Mouse (Mus musculus): ENCODE results near the gene Gpc5. TPM values are rescaled to one million over a fixed set of nuclear protein-coding genes. Genes with fewer than 3 reads are reported as not detected.

Gene Gpc5
- polyA plus RNA-seq, 1 experiment: not detected

- Histone ChIP-seq H3K4me3 (ENCODE audit: low read depth, low read length) (no peak overlapping the region), H3K27me3 (ENCODE audit: control insufficient read depth, insufficient read depth, low read length) (no peaks in the 10 kb centered on the region), H3K27ac (ENCODE audit: insufficient read depth, low read depth, low read length) (no peak overlapping the region), H3K4me1 (ENCODE audit: control insufficient read depth, insufficient read depth, insufficient read length, low read length) (no peaks in the 10 kb centered on the region), H3K36me3 (ENCODE audit: control insufficient read depth, insufficient read depth, low read length) (no peaks in the 10 kb centered on the region)
- no peak for TF ChIP-seq POLR2A (IDR thresholded peaks at IDR 0.05; ENCODE audit: low read depth, low read length)
- TF ChIP-seq CTCF (IDR thresholded peaks at IDR 0.05; ENCODE audit: extremely low read depth, insufficient read length, insufficient replicate concordance, low read depth, low read length): no peak
- 70% methylated on average over 4 of the region's 4 CpGs for WGBS
These were observed 522.1 kb downstream of the Gpc5 start for GRCm38 (mm10) chr14:115614154-115614553.

- Histone ChIP-seq H3K27ac (ENCODE audit: insufficient read depth, low read depth, low read length) (no peak overlapping the region), H3K4me3 (ENCODE audit: low read depth, low read length) (no peak overlapping the region), H3K36me3 (ENCODE audit: control insufficient read depth, insufficient read depth, low read length) (no peaks in the 10 kb centered on the region), H3K4me1 (ENCODE audit: control insufficient read depth, insufficient read depth, insufficient read length, low read length) (no peaks in the 10 kb centered on the region), H3K27me3 (ENCODE audit: control insufficient read depth, insufficient read depth, low read length) (no peaks in the 10 kb centered on the region)
- WGBS: 36% methylated on average over 2 of the region's 2 CpGs
- no peak for TF ChIP-seq CTCF (IDR thresholded peaks at IDR 0.05; ENCODE audit: extremely low read depth, insufficient read length, insufficient replicate concordance, low read depth, low read length)
- TF ChIP-seq POLR2A (IDR thresholded peaks at IDR 0.05; ENCODE audit: low read depth, low read length): no peak
These were observed 524.3 kb downstream of the Gpc5 start for GRCm38 (mm10) chr14:115616305-115616704.

GRCm38 (mm10) chr14:115616846-115617245, 524.8 kb downstream of the Gpc5 start:
- H3K27me3 ChIP-seq (ENCODE audit: control insufficient read depth, insufficient read depth, low read length): no peaks in the 10 kb centered on the region
- H3K27ac ChIP-seq (ENCODE audit: insufficient read depth, low read depth, low read length): no peak overlapping the region
- no peaks in the 10 kb centered on the region for H3K36me3 ChIP-seq (ENCODE audit: control insufficient read depth, insufficient read depth, low read length)
- 61% methylated on average over 7 of the region's 7 CpGs for WGBS
- H3K4me3 ChIP-seq (ENCODE audit: low read depth, low read length): no peak overlapping the region
- H3K4me1 ChIP-seq (ENCODE audit: control insufficient read depth, insufficient read depth, insufficient read length, low read length): no peaks in the 10 kb centered on the region
- no peak for TF ChIP-seq POLR2A (IDR thresholded peaks at IDR 0.05; ENCODE audit: low read depth, low read length)
- no peak for TF ChIP-seq CTCF (IDR thresholded peaks at IDR 0.05; ENCODE audit: extremely low read depth, insufficient read length, insufficient replicate concordance, low read depth, low read length)

GRCm38 (mm10) chr14:115620473-115620872, 528.5 kb downstream of the Gpc5 start:
- no peaks in the 10 kb centered on the region for H3K4me1 ChIP-seq (ENCODE audit: control insufficient read depth, insufficient read depth, insufficient read length, low read length)
- no peaks in the 10 kb centered on the region for H3K36me3 ChIP-seq (ENCODE audit: control insufficient read depth, insufficient read depth, low read length)
- H3K27ac ChIP-seq (ENCODE audit: insufficient read depth, low read depth, low read length): no peak overlapping the region
- H3K4me3 ChIP-seq (ENCODE audit: low read depth, low read length): no peak overlapping the region
- TF ChIP-seq POLR2A (IDR thresholded peaks at IDR 0.05; ENCODE audit: low read depth, low read length): no peak
- TF ChIP-seq CTCF (IDR thresholded peaks at IDR 0.05; ENCODE audit: extremely low read depth, insufficient read length, insufficient replicate concordance, low read depth, low read length): no peak
- H3K27me3 ChIP-seq (ENCODE audit: control insufficient read depth, insufficient read depth, low read length): no peaks in the 10 kb centered on the region

GRCm38 (mm10) chr14:115631160-115631898, 539.3 kb downstream of the Gpc5 start:
- no peak overlapping the region for H3K27ac ChIP-seq (ENCODE audit: insufficient read depth, low read depth, low read length)
- H3K36me3 ChIP-seq (ENCODE audit: control insufficient read depth, insufficient read depth, low read length): no peaks in the 10 kb centered on the region

GRCm38 (mm10) chr14:115633311-115633710, 541.3 kb downstream of the Gpc5 start:
- H3K27me3 ChIP-seq (ENCODE audit: control insufficient read depth, insufficient read depth, low read length): no peaks in the 10 kb centered on the region
- TF ChIP-seq CTCF (IDR thresholded peaks at IDR 0.05; ENCODE audit: extremely low read depth, insufficient read length, insufficient replicate concordance, low read depth, low read length): no peak
- no peak for TF ChIP-seq POLR2A (IDR thresholded peaks at IDR 0.05; ENCODE audit: low read depth, low read length)
- 83% methylated on average over 1 of the region's 1 CpGs for WGBS
- no peak overlapping the region for H3K4me3 ChIP-seq (ENCODE audit: low read depth, low read length)
- no peaks in the 10 kb centered on the region for H3K36me3 ChIP-seq (ENCODE audit: control insufficient read depth, insufficient read depth, low read length)
- H3K4me1 ChIP-seq (ENCODE audit: control insufficient read depth, insufficient read depth, insufficient read length, low read length): no peaks in the 10 kb centered on the region
- no peak overlapping the region for H3K27ac ChIP-seq (ENCODE audit: insufficient read depth, low read depth, low read length)

More at GRCm38 (mm10) chr14:115631160-115631898, 539.3 kb downstream of the Gpc5 start:
- Histone ChIP-seq H3K4me1 (ENCODE audit: control insufficient read depth, insufficient read depth, insufficient read length, low read length) (no peaks in the 10 kb centered on the region), H3K4me3 (ENCODE audit: low read depth, low read length) (no peak overlapping the region), H3K27me3 (ENCODE audit: control insufficient read depth, insufficient read depth, low read length) (no peaks in the 10 kb centered on the region)
- TF ChIP-seq CTCF (IDR thresholded peaks at IDR 0.05; ENCODE audit: extremely low read depth, insufficient read length, insufficient replicate concordance, low read depth, low read length) (no peak), POLR2A (IDR thresholded peaks at IDR 0.05; ENCODE audit: low read depth, low read length) (no peak)
- WGBS: 75% methylated on average over 7 of the region's 7 CpGs

- Histone ChIP-seq H3K4me3 (ENCODE audit: low read depth, low read length) (no peak overlapping the region), H3K4me1 (ENCODE audit: control insufficient read depth, insufficient read depth, insufficient read length, low read length) (no peaks in the 10 kb centered on the region), H3K27me3 (ENCODE audit: control insufficient read depth, insufficient read depth, low read length) (no peaks in the 10 kb centered on the region), H3K36me3 (ENCODE audit: control insufficient read depth, insufficient read depth, low read length) (no peaks in the 10 kb centered on the region), H3K27ac (ENCODE audit: insufficient read depth, low read depth, low read length) (no peak overlapping the region)
- WGBS: 80% methylated on average over 2 of the region's 2 CpGs
- TF ChIP-seq CTCF (IDR thresholded peaks at IDR 0.05; ENCODE audit: extremely low read depth, insufficient read length, insufficient replicate concordance, low read depth, low read length): no peak
- no peak for TF ChIP-seq POLR2A (IDR thresholded peaks at IDR 0.05; ENCODE audit: low read depth, low read length)
These were observed 587.9 kb downstream of the Gpc5 start for GRCm38 (mm10) chr14:115679875-115680274.
